Mouse (Mus musculus) spleen, adult 2 months (tissue): Measurements from ENCODE around the gene Psmd3.

Experiments
- CTCF ChIP-seq: fragments of 200-500 bp; IDR thresholded peaks from 2 replicates; pipeline ENCODE4 v1.5.1; 2011; ENCODE audit warnings: mild to moderate bottlenecking, inconsistent platforms; ENCODE audit not compliant: insufficient read depth, insufficient read length, insufficient replicate concordance; ENCODE audit errors: extremely low read depth
- POLR2A ChIP-seq: fragments of 200-500 bp; IDR thresholded peaks from 2 replicates; pipeline ENCODE4 v1.6.1; 2011; ENCODE audit warnings: low read depth, low read length, inconsistent platforms

- TF ChIP-seq CTCF: no peak
- no peak for TF ChIP-seq POLR2A
These were observed 39.3 kb downstream of the Psmd3 start for GRCm38 (mm10) chr11:98721458-98722226.
